Mouse (Mus musculus) ES-Bruce4 (cell line): ENCODE data around the gene Nup62.

Experiments used
- CTCF ChIP-seq: IDR thresholded peaks from one replicate; pipeline ENCODE4 v1.8.1; 2011; ENCODE audit warnings: low read depth, low read length
- POLR2A ChIP-seq: IDR thresholded peaks from one replicate; pipeline ENCODE4 v1.8.1; 2011; ENCODE audit warnings: low read length; ENCODE audit not compliant: insufficient read depth

- TF ChIP-seq POLR2A, result no peak
- no peak for TF ChIP-seq CTCF
These were observed 835 bp upstream of the Nup62 start for GRCm38 (mm10) chr7:44814952-44815553.
